44 mouse cellular contexts compared by ENCODE assay signal in the genomic region with DNA sequence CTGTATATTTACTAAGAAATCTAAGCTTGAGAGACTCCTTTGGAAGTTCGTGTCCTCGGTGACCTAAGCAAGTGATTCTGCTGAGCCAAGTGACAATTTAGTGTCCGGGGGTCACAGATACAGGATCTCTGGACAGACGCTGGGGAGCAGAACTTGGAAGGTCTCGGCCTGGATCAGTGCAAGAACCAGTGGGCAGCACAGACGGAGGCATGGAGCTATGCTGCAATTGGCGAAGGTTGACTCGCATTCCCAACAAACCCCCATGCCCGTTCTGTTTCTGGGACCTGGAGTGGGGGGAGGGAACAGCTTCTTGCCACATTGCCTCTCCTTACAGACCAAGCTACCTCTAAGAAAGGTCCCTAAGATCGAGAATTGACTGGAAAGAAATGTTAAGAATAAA. TPM values are rescaled to one million over a fixed set of nuclear protein-coding genes. Genes with fewer than 3 reads are reported as not detected.
"Had no signal": no experiment of that assay in that cellular context is flagged by ENCODE, and none has a peak within 500 bp of the region (broad histone marks: within the 10 kb centered on the region; RNA-seq: fewer than 3 reads in every experiment).

No protein-coding gene starts in this region.

- H3K9ac ChIP-seq: heart, embryonic 12.5 days; heart, embryonic 13.5 days; heart, embryonic 15.5 days; hindbrain, embryonic 12.5 days; hindbrain, embryonic 13.5 days; hindbrain, embryonic 14.5 days; hindbrain, embryonic 15.5 days; intestine, embryonic 15.5 days; kidney, embryonic 15.5 days had no signal

- ATAC-seq: hindbrain, embryonic 16.5 days; hindbrain, postnatal 0 days; inflammation-experienced regulatory T-cells, adult 6 months; intestine, embryonic 15.5 days; intestine, embryonic 16.5 days; intestine, postnatal 0 days had no signal

- H3K4me2 ChIP-seq: heart, embryonic 11.5 days; heart, embryonic 12.5 days; heart, embryonic 13.5 days; heart, embryonic 15.5 days; hindbrain, embryonic 12.5 days; hindbrain, embryonic 13.5 days; hindbrain, embryonic 14.5 days; hindbrain, embryonic 15.5 days; intestine, embryonic 15.5 days; kidney, embryonic 15.5 days had no signal

- H3K9me3 ChIP-seq: heart, embryonic 10.5 days; heart, embryonic 12.5 days; heart, embryonic 13.5 days; heart, embryonic 15.5 days; hindbrain, embryonic 10.5 days; hindbrain, embryonic 12.5 days; hindbrain, embryonic 13.5 days; hindbrain, embryonic 15.5 days; intestine, embryonic 15.5 days; kidney, embryonic 15.5 days had no signal

- H3K36me3 ChIP-seq: heart, embryonic 10.5 days; heart, embryonic 12.5 days; heart, embryonic 13.5 days; heart, embryonic 15.5 days; hindbrain, embryonic 13.5 days; hindbrain, embryonic 15.5 days; intestine, embryonic 15.5 days; kidney, embryonic 15.5 days had no signal

- H3K4me1 ChIP-seq: heart, embryonic 10.5 days; heart, embryonic 12.5 days; heart, embryonic 13.5 days; heart, embryonic 15.5 days; hindbrain, embryonic 10.5 days; hindbrain, embryonic 12.5 days; hindbrain, embryonic 13.5 days; hindbrain, embryonic 15.5 days; intestine, embryonic 15.5 days; kidney, embryonic 15.5 days had no signal

- H3K4me3 ChIP-seq: heart, embryonic 10.5 days; heart, embryonic 12.5 days; heart, embryonic 13.5 days; heart, embryonic 15.5 days; hindbrain, embryonic 10.5 days; hindbrain, embryonic 12.5 days; hindbrain, embryonic 13.5 days; hindbrain, embryonic 15.5 days; intestine, embryonic 15.5 days; kidney, embryonic 15.5 days; layer of hippocampus, adult 2 months had no signal

- H3K27ac ChIP-seq: heart, embryonic 10.5 days; heart, embryonic 13.5 days; heart, embryonic 15.5 days; hindbrain, embryonic 10.5 days; hindbrain, embryonic 12.5 days; hindbrain, embryonic 13.5 days; hindbrain, embryonic 14.5 days; hindbrain, embryonic 15.5 days; hindbrain, postnatal 0 days; intestine, embryonic 15.5 days; kidney, embryonic 15.5 days; kidney, postnatal 0 days; layer of hippocampus, adult 2 months had no signal

- DNase-seq: heart, postnatal 10 days; heart, postnatal 14 days; heart, postnatal 36 days; kidney, adult 11 months; kidney, adult 18-20 months; kidney, adult 2 months; kidney, adult 8-10 months; kidney, adult 9 months; kidney, postnatal 10 days; kidney, postnatal 14 days; kidney, postnatal 25 days; kidney, postnatal 36 days; kidney, postnatal 4 days; layer of hippocampus, adult 9-11 months; layer of hippocampus, postnatal 36 days had no signal

- H3K27me3 ChIP-seq: heart, embryonic 12.5 days; heart, embryonic 15.5 days; hindbrain, embryonic 12.5 days; hindbrain, embryonic 15.5 days; intestine, embryonic 15.5 days; kidney, embryonic 15.5 days had no signal

RNA-seq across cellular contexts. Expression of a gene that starts 46.9 kb away (rescaled TPM):
- total RNA-seq: hindbrain, postnatal 0 days; layer of hippocampus, adult 18-20 months; layer of hippocampus, adult 2 months; layer of hippocampus, adult 8-10 months; layer of hippocampus, postnatal 10 days; layer of hippocampus, postnatal 14 days; layer of hippocampus, postnatal 25 days; layer of hippocampus, postnatal 36 days had no signal
- polyA plus RNA-seq: heart, embryonic 10.5 days; heart, embryonic 11.5 days; heart, embryonic 13.5 days; heart, embryonic 14.5 days; hindbrain, embryonic 10.5 days; hindbrain, embryonic 11.5 days; hindbrain, embryonic 12.5 days; hindbrain, embryonic 13.5 days; hindbrain, embryonic 14.5 days; hindbrain, embryonic 15.5 days; hindbrain, postnatal 0 days; inflammation-experienced regulatory T-cells, adult 6 months; intestine, embryonic 14.5 days; kidney, embryonic 14.5 days; kidney, embryonic 15.5 days; kidney, embryonic 16.5 days had no signal
